Mouse (Mus musculus): ENCODE data around the gene Hspa12b. TPM values are rescaled to one million over a fixed set of nuclear protein-coding genes. Genes with fewer than 3 reads are reported as not detected.

The Hspa12b gene
- total RNA-seq, 1 experiment from 2014 or later: 23.3 TPM

DNA sequence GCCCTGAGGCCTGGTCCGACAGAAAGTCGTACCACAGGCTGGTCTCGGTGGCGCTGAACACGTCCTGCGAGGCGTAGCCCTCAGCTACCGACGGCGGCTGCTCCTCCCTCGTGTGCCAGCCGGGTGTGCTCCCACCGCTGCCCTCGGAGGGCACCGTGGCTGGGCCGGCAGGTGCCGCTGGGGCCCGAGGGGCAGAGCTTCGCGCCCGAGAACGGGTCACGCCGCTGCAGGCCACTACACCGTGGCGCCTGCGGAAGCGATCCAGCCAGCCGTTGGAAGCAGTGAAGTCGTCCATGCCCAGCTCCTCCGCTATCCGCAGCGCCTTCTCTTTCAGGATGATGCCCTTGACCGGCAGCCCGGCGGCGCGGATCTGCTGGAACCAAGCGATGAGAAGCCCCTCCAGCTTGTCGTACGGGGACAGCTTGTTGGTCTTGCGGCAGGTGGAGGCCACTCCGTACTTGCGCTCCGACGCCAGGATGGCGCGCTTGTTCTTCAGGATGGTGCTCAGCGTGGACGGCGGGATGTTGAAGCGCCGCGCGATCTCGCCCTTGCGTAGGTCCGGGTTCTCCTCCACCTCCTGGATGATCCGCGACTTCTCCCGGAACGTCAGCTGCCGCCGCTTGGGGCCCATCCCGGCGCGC is 52.3 kb downstream of the Hspa12b start:
- DNase-seq: peak; percentile 82

DNA sequence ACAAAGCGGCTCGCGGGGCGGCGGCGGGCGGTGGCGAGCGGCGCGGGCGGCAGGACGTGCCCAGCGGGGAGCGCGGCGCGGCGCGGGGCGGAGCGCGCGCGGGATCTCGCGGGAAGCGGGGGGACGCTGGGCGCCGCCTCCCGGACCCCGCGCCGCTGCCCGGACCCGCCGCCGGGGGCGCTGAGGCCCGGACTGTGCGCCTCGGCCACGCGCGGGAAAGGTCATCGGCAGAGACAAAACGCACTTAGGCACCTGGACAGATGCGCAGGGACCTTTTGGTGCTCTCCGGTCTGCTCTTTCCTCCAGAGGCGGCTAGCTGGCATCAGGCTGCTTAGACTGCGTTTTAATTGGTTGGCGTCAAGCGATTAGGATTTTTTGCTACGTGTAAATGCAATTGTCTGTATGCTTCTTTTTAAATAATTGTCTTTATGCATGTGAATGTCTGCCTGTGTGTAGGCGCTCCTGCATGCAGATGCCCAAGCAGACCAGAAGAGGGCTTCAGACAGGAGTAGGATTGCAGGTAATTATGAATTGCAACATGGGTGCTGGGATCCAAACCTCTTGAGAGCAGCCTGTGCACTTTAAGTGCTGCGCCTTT is 53.0 kb downstream of the Hspa12b start, which contains the start of gene Cenpb:
Gene Cenpb, minus strand, starts transcription at position 78 of the 598 bp plus-strand sequence.
- DNase-seq: peak; percentile 92

DNA sequence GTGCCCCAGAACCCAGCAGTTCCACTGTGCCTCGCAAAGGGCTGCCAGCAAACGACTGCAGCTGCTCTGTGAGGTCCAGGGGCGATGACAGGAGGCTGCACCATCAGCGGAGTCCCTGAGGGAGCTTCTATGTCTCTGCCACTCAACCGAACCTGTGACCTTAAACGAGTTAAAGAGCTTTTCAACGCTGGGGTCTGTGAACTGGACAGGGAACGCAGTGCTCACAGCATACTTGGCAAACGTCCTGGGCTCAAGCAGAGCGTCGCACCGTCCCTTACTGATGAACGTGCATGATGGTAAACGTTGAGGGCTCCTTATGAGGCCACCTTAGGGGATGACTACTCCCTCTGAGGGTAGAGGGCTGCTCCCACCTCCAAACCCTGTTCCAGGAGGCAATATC is 59.3 kb downstream of the Hspa12b start:
- no peak for DNase-seq

- peak; percentile 92 for DNase-seq
Observed at GRCm38 (mm10) chr2:131186771-131187601, 59.9 kb downstream of the Hspa12b start, which contains the start of the genes Cdc25b and Spef1. Gene Cdc25b, plus strand, starts transcription at chr2:131186949. Gene Spef1, minus strand, starts transcription at chr2:131187282.

DNA sequence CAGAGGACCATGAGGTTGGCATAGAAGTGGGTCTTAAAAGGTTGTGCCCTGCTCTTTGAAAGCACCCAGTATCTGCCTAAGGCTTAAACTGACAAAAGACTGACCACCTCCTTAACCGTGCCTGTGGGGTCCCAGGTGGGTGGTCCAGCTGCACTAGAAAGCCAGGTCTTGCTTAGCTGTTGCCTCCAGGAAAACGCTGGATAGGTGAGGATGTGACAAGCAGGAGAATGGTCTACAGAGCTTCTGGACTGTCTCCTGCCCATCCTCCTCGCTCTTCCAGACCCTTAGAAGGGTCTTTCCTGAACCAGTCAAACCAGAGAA is 60.5 kb downstream of the Hspa12b start:
- no peak for DNase-seq

- DNase-seq: no peak
Observed at GRCm38 (mm10) chr2:131188311-131188710, 61.2 kb downstream of the Hspa12b start.

DNA sequence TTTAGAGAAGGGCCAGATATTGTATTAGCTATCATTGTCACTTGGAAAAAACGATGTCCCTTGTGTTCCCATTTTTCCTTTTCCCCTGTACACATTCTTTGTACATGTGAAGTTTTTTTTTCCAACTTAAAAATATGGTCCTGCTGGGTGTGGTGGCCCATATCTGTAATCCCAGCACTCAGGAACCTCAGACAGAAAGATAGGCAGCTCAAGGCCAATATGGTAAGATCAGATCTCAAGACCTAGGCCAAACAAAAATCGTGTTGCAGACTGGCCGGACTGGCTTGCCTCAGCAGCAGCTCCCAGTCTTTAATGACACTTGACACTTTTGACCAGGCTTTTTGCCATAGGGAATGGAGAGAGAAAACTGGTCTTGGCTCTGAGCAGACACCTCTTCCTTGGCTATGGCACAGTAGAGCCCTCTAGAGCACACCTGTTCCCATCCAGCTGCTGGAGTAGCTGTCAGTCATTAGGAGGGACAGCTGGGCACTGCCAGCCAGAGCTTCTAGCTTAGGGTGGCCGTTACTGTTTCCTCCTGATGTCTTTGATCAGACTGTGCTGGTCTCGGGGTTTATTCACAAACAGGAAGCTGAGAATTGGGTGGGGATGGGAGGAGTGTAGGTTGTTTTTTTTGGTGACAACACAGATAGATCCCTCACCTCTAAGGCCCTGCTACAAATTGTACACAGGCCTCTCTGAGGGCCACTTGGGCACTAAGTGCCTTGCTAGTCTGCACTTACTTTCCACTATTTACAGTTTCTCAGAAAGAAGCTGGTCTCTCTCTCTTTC is 62.6 kb downstream of the Hspa12b start:
- no peak for DNase-seq

DNA sequence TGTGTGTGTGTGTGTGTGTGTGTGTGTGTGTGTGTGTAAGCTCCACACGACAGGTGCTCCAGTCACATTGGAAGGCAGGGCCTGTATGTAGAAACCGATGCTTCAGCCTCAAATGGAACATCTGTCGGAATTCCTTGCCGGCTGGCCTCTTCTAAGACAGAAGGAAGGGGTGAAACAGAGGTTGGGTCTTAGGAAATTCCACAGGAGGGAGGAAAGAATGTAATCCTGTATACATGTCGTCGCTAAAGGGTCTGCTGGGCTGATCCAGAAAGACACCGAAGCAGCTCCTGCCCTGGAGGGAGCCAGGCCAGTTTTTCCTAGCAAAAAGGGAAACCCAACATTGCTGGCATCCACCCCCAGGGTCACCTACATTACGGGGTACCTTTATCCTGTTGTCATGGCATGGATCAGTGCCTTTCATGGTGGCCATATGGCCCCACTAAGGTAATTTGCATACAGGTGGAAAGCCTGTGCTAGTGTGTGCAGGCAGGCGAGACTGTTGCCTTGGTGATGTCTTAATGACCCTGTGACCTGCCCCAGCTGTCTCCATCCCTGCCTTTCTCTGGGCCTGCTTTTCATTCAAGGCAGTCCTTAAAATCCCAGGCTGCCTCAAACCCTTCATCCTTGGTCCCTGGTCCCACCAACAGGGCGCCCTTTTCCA is 63.4 kb downstream of the Hspa12b start:
- no peak for DNase-seq

- DNase-seq: no peak
Observed at GRCm38 (mm10) chr2:131191005-131191390, 63.9 kb downstream of the Hspa12b start.

Other genes starting within 250 kb of the Hspa12b start
- gene 4930402H24Rik, start 220.9 kb upstream of the Hspa12b start, total RNA-seq (2021): 36.3 and 43.6 TPM in 2 replicates
- gene Atrn, start 220.8 kb upstream of the Hspa12b start, total RNA-seq (2021): 29.6 and 30.7 TPM in 2 replicates
- gene Gfra4, start 84.2 kb upstream of the Hspa12b start, total RNA-seq (2021): 9.2 and 12.9 TPM in 2 replicates
- gene Adam33, start 63.5 kb upstream of the Hspa12b start, total RNA-seq (2021): 4.4 and 4.5 TPM in 2 replicates
- 2.3 and 8.2 TPM in 2 replicates for gene Siglec1, start 40.5 kb upstream of the Hspa12b start, total RNA-seq (2021)
- not detected in 2 replicates for gene Gm11037, start 6.2 kb downstream of the Hspa12b start, total RNA-seq (2021)
- gene 1700037H04Rik, start 32.8 kb downstream of the Hspa12b start, total RNA-seq (2021): 69.4 and 79.8 TPM in 2 replicates
- 65.6 and 70.4 TPM in 2 replicates for gene Cenpb, start 52.8 kb downstream of the Hspa12b start, total RNA-seq (2021)
- 16.1 and 17.8 TPM in 2 replicates for gene Cdc25b, start 59.7 kb downstream of the Hspa12b start, total RNA-seq (2021)
- 7.0 and 7.5 TPM in 2 replicates for gene Spef1, start 60.0 kb downstream of the Hspa12b start, total RNA-seq (2021)
- 17.3 and 17.7 TPM in 2 replicates for gene Ap5s1, start 79.8 kb downstream of the Hspa12b start, total RNA-seq (2021)
- 44.8 and 45.4 TPM in 2 replicates for gene Mavs, start 106.8 kb downstream of the Hspa12b start, total RNA-seq (2021)
- 56.5 and 58.5 TPM in 2 replicates for gene Pank2, start 135.2 kb downstream of the Hspa12b start, total RNA-seq (2021)
- gene Rnf24, start 225.6 kb downstream of the Hspa12b start, total RNA-seq (2021): 6.6 and 10.2 TPM in 2 replicates

Measured in adrenal gland, postnatal 14 days (tissue).